Mouse (Mus musculus): ENCODE measurements at regions not wholly inside any gene's neighbourhood (a gene's known extent, or its start where the extent isn't known, plus 50 kb on each side); places are given as distances from the start of the nearest gene placed in this dataset.

- in situ Hi-C loops (cut with MboI, MseI) = no loop called here
These were observed 192.8 kb upstream of the Slc30a5 start for GRCm38 (mm10) chr13:101026043-101026442.

- in situ Hi-C loops (cut with MboI, MseI) = no loop called here
These were observed 192.3 kb upstream of the Slc30a5 start for GRCm38 (mm10) chr13:101025488-101025887.

GRCm38 (mm10) chr13:101024971-101025370, 191.7 kb upstream of the Slc30a5 start:
- in situ Hi-C loops (cut with MboI, MseI) = no loop called here

- in situ Hi-C loops (cut with MboI, MseI) = no loop called here
These were observed 186.0 kb upstream of the Slc30a5 start for GRCm38 (mm10) chr13:101019272-101019676.

GRCm38 (mm10) chr13:101017041-101017440, 183.8 kb upstream of the Slc30a5 start:
- in situ Hi-C loops (cut with MboI, MseI) = no loop called here

GRCm38 (mm10) chr13:101016181-101016580, 183.0 kb upstream of the Slc30a5 start:
- in situ Hi-C loops (cut with MboI, MseI) = no loop called here

- in situ Hi-C loops (cut with MboI, MseI) = no loop called here
These were observed 182.2 kb upstream of the Slc30a5 start for GRCm38 (mm10) chr13:101015435-101015834.

GRCm38 (mm10) chr13:101013604-101014003, 180.4 kb upstream of the Slc30a5 start:
- in situ Hi-C loops (cut with MboI, MseI) = no loop called here

- in situ Hi-C loops (cut with MboI, MseI) = no loop called here
These were observed 157.4 kb upstream of the Slc30a5 start for GRCm38 (mm10) chr13:100990646-100991045.

GRCm38 (mm10) chr13:100988671-100989531, 155.7 kb upstream of the Slc30a5 start:
- in situ Hi-C loops (cut with MboI, MseI) = no loop called here

GRCm38 (mm10) chr13:100988116-100988515, 154.9 kb upstream of the Slc30a5 start:
- in situ Hi-C loops (cut with MboI, MseI) = no loop called here

- in situ Hi-C loops (cut with MboI, MseI) = no loop called here
These were observed 142.5 kb upstream of the Slc30a5 start for GRCm38 (mm10) chr13:100975741-100976140.

- in situ Hi-C loops (cut with MboI, MseI) = no loop called here
These were observed 138.1 kb upstream of the Slc30a5 start for GRCm38 (mm10) chr13:100971080-100972017.

- in situ Hi-C loops (cut with MboI, MseI) = no loop called here
These were observed 129.7 kb upstream of the Slc30a5 start for GRCm38 (mm10) chr13:100962811-100963540.

GRCm38 (mm10) chr13:100954598-100955251, 121.5 kb upstream of the Slc30a5 start:
- in situ Hi-C loops (cut with MboI, MseI) = no loop called here

GRCm38 (mm10) chr13:100954106-100954505, 120.9 kb upstream of the Slc30a5 start:
- in situ Hi-C loops (cut with MboI, MseI) = no loop called here

GRCm38 (mm10) chr13:100951185-100951508, 117.9 kb upstream of the Slc30a5 start:
- in situ Hi-C loops (cut with MboI, MseI) = no loop called here

- in situ Hi-C loops (cut with MboI, MseI) = no loop called here
These were observed 117.3 kb upstream of the Slc30a5 start for GRCm38 (mm10) chr13:100950348-100951184.

GRCm38 (mm10) chr13:100943206-100943848, 110.1 kb upstream of the Slc30a5 start:
- in situ Hi-C loops (cut with MboI, MseI) = no loop called here

- in situ Hi-C loops (cut with MboI, MseI) = no loop called here
These were observed 107.6 kb upstream of the Slc30a5 start for GRCm38 (mm10) chr13:100940791-100941190.
